Mouse (Mus musculus): ENCODE measurements at regions not wholly inside any gene's neighbourhood (a gene's known extent, or its start where the extent isn't known, plus 50 kb on each side); places are given as distances from the start of the nearest gene placed in this dataset.

DNA sequence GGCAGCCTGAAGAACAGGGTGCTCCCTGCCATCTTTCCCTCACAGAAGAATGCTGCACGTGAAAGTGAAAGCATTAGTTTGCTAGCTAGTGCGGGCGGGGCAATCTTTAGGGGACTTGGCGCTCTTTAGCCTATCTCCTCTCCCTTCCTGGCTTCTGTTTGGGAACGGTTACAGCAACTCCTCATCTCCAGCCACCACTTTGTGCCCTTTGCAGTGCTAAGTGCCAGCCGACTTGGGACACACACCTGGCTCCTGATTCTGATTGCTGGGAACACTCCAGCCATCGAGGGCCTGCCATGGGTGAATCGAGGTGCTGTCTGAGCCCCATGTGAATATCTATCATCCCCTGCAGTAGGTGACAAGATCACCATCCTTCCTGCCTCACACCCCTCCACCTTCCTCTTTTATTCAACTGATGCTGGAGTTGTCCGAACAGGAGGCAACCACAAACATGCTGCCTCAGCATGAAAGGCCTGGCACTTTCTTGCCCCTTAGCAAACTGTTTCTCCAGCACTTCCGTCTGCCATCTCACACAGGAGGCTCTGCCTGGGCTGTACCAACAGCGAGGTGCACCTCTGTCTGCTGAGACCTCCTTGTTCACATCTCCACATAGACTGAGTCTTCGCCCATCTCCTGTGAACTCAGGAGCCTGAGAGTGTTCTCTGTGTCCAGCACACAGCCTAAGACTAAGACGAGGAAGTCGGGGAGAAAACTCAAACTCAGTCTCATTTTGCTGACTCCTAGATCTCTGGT, 66.2 kb upstream of the Glrp1 start:
- DNase-seq (ENCODE audit: low read depth, low spot score) = peak; percentile 23

DNA sequence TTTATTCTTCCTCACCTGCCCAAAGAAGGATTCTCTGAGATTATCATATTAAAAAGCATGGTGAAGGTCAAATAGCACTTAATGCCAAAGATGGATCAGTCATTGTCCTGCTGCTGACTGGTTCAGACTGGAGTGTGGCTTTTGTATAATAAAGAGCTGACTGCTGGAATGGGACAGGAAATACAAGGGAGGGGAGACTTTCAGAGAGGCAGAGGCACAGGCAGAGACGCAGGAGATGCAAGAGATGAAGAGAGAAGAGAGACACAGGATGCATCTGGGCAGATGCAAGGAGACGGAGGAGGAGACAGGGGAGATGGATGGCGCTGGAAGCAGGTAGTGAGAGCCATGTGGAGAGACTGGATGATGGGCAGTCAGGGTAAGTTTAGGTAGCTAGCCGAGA, 65.4 kb upstream of the Glrp1 start:
- peak; percentile 52 for DNase-seq (ENCODE audit: low read depth, low spot score)

DNA sequence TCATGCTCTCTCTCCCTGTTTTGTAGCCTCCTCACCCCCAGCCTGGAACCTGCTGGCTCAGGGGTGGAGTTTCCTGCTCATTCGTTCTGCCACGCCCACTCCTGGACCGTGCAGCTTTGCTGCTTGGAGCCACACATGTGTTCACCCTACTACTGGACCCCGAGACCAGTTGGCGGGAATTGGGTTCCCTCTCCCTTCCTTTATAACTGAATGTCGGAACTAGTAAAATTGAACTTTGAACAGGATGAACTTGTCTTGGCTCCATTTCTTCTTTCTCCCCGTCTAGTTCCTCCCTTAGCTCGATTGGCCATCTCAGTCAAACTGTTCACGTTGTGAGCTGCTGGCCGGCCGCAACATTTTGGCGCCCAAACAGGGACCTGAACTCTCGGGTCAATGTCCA, 62.3 kb upstream of the Glrp1 start:
- DNase-seq (ENCODE audit: low read depth, low spot score) = no peak

DNA sequence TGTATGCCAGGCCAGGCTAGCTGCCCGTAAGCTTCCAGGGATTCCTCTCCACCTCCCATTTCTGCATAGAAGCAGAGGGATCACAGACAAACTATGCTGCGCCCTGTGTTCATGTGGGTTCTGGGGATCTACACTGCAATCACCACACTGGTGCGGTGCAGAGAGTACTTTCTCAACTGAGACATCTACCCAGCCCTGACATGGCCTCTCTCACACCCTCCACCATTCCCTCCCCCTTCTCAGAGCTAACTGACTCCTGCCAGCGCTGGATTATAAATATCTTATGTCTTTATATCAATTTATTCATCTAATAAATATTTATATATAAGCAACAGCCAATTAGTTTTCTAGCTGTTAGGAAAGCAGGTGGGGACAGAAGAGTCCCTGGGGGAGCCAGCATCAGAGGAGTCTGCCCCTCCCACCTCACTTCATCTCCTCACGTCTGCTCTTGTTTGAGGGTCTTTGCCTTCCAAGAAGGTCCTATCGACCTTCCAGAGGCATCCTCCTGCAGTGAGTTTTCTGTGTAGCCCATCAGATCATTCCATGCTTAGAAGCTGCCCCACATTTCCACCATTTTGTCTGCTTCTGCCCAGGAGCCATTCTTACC, 58.7 kb upstream of the Glrp1 start:
- DNase-seq (ENCODE audit: low read depth, low spot score) = no peak

DNA sequence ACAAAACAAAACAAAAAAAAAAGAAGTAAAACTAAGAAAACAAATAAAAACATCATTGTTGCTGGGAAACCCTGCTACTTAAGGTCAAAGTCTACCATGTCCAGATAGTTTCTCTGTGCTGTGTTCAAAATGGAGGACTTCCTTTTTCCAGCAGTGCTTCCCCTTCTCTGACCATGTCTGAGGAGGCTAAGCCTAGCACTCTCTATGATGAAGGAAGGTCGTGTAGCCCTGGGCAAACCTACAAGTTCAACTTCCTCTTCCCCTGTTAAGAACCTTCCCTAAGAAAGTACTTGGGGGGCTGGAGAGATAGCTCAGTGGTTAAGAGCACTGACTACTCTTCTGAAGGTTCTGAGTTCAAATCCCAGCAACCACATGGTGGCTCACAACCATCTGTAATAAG, 57.3 kb upstream of the Glrp1 start:
- no peak for DNase-seq (ENCODE audit: low read depth, low spot score)

DNA sequence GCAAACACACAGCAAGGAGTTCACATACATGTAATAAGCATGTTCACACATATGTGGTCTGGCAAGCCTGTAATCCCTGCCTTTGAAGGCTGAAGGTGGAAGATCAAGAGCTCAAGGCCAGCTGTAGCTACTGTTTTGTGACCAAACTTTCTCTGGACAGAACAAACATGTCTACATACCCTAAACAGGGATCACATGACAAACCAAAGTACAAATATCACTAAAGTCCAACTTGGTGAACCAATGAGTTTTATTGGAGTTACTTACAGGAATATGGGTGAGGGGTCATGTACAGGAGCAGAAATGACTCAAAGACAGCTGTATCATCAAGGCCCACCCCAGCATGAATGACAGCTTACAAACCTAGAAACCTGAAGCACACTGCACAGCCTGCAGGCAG, 56.6 kb upstream of the Glrp1 start:
- no peak for DNase-seq (ENCODE audit: low read depth, low spot score)

DNA sequence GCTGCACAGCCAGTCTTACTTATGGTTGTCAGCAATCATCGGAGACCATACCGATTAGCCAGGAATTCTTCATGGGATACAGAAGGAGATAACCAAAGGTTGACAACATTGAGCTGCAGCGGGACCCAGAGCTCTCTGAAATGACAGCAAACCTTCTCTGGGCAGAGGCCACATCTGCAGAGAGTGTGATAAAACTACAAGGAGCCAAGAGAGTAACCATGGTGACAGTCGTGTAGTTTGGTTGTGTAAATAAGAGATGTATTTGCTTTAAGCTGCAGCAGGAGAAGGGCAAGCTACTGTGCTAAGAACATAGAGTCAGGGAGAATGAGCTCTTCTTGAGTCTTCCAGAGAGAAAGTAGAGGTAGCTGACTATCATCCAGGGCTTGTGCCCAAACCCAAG, 55.0 kb upstream of the Glrp1 start:
- no peak for DNase-seq (ENCODE audit: low read depth, low spot score)

DNA sequence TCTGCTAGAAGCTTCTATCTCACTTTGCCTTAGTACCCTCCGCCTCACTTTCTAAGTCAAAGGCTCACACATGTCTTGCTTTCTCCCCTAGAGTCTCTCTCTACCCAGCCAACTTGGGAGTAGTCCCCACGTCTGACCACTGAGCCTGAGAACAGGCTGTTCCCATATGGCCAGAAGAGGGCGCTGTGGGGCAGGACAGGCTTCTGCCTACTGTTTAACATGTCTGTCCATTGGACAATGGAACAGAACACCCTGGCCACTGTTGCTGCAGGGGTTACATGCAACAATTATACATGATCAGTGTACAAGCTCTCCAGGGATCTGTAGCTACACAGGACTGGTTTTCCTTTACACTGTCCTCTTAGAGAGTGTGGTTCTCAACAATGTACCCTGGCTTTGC, 52.5 kb upstream of the Glrp1 start:
- peak; percentile 79 for DNase-seq (ENCODE audit: low read depth, low spot score)

DNA sequence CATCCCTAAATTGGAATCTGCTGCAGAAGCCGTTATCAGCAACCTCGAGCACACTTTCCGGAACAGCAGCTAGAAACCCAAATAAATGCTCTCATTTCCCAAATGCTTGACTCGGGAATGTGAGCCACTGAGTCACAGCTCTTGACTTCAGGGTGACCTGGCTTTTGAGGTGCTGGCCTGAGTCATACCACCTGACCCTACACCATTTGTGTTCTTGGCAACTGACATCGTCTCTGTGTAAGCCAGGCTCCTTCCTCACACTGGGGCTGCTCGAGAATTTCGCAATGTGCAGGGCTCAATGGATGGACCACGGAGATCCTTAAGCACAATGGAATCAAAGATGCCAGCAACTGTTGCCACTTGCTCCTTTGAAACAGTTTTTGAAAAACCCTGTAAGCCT, 50.9 kb upstream of the Glrp1 start:
- no peak for DNase-seq (ENCODE audit: low read depth, low spot score)
